Mouse (Mus musculus) monocyte, adult 5-6 weeks (primary cell): ENCODE measurements around the gene Ift43. TPM values are rescaled to one million over a fixed set of nuclear protein-coding genes. Genes with fewer than 3 reads are reported as not detected.

Source experiments
- ATAC-seq: fragments of 153-309, 156-312 bp; replicated peaks from 2 replicates; pipeline ENCODE4 v1.8.0; 2017; ENCODE audit warnings: mild to moderate bottlenecking; ENCODE audit not compliant: low TSS enrichment, insufficient number of reproducible peaks, severe bottlenecking, poor library complexity, low FRiP score
- total RNA-seq: library from RNA; stranded (forward); fragments of 200-1000, 200-491, 200-594 nt; gene quantifications from 3 replicates; pipeline ENCODE4 v1.2.3, GENCODE M21; 2017

Gene Ift43
- total RNA-seq, 1 experiment from 2014 or later = not detected

DNA sequence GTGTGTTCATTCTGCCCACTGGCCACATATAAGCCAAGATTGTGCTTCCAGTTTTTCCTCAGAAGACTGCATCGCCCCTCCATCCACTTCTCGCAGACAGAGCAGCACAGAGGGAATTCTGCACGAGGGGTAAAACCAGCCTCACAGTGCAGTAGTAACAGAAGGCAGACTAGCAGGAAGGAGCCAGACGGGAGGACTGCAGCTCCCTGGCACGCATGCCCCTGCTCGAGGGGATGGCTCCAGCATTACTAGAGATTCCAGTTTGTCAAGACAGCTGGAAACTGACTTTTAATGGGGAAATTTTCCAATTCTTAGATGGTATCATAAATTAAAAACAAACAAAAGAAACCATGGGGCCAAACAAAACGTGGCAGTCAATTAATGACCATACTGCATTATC lies 25.3 kb downstream of the Ift43 start:
- ATAC-seq = no peak

- ATAC-seq = no peak
Measured at GRCm38 (mm10) chr12:86109531-86109930, 27.2 kb downstream of the Ift43 start.

- no peak for ATAC-seq
Measured at GRCm38 (mm10) chr12:86110637-86111036, 28.3 kb downstream of the Ift43 start.

DNA sequence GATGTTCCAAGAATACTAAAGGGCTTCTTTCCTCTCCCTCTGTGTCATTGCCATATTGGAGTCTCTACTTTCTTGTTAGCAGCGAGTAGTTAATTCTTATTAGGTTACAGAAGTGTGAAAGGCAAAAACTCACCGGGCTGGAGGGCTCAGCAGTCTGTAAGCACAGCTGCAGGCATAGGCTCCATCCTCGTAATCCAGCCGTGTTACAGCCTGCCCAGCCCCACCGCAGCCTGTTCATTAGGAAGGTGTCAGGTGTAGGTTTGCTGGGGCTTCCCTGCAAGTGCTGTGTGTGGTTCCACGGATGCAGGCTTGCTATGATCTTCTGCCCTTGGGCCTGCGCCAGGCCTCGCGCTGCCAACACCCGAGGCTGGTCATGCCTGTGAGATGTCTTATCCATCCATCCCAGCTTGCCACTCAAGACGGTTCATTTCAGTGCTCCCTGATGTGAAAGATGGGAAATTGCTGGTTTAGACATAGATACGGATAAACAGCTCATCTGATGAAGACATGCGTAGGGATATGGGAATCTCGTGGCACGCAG lies 34.0 kb downstream of the Ift43 start:
- no peak for ATAC-seq

DNA sequence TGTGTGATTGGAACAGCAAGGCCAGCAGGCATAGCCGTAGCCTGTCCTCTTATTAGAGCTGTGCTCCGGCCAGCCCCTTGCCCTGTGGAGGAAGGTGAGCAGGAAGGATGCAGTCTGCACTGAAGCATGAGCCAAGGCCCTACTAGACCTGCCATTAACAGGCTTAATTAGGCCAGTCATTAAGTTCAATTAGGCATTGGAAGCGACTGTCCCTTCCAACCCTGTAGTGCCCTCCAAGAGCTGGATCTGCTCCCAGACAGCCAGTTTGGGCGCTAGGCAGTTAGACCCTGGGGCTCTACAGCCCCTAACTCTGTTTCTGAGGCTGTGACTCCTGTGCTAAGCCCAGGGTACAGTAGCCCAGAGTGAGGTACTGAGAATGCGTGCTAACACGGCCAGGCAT lies 41.7 kb downstream of the Ift43 start:
- ATAC-seq = no peak

DNA sequence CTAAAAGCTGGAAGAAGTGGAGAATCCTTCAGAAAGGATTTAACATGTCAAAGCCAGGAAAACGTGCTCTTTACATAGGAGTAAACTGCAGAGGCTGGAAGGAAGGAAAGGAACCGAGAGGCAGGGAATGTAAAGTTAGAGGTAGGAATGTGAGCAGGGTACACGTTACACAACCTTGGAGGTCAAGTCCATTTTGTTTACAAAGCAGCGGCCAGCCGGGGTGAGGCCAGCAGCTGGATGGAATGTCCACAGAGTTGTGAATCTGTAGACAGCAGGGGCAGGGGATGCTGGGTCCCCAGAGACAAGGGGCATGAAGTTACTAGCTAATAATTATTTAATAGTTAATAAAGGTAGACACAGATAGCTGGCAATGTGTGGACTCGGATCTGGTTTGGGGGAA lies 45.8 kb downstream of the Ift43 start:
- no peak for ATAC-seq

GRCm38 (mm10) chr12:86129005-86129404 lies 46.7 kb downstream of the Ift43 start:
- no peak for ATAC-seq

GRCm38 (mm10) chr12:86129696-86130095 lies 47.4 kb downstream of the Ift43 start:
- ATAC-seq = no peak

DNA sequence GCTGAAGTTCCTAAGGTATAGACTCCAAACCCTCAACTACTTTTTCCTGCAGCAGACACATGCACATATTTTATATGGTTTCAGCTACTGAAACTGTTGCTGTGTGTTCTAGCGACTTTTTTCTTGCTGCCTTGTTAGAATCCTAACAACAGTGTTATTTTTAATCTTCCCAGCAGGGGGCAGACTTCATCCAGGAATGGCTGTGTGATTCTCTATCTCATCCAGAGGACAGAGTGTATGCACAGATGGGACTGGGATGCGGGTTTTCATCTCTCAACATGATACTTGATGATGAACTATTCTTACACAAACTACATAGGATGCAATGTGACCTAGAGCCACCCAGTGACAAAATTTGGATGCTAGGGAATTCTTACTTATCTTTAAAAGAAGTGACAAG lies 50.5 kb downstream of the Ift43 start:
- ATAC-seq = 0 out of 2 replicates have a peak, but pooled peaks have one; percentile 75

- no peak for ATAC-seq
Measured at GRCm38 (mm10) chr12:86135691-86136090, 53.4 kb downstream of the Ift43 start.

DNA sequence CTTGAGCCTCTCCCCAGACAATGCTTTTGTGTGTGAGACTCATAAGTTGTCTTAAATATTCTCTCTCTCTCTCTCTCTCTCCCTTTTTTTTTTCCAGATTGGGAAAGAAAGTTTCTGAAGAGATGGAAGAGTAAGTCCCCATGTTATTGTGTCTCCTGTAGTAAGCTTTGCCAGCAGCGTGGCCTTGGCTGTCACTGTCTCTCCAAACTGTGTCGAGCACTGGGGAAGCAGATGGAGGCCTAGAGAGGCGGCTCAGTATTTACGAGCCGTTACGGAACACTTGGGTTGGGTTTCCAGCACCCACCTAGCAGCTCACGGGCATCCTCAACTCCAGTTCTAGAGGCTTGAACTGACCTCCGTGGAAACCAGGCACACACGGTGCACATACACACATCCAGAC lies 56.4 kb downstream of the Ift43 start:
- no peak for ATAC-seq

DNA sequence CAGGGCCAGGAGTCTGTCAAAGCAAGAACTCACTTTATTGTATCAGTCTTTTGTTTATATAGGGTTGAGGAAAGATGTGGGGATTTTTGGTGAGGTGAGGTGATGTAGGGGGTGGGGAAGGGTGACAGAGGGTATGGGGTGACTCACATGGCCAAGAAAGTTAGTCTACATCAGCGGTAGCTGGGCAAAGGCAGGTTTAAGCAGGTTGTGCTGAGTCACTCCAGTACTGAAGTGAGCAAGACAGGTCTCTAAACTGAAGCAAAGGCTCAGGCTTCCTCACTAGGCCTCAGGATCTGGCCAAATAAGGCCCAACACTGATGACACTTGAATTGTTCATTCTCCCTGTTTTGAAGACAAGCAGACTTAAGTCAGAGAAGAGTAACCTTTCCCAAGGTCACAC lies 60.0 kb downstream of the Ift43 start:
- ATAC-seq = no peak

- ATAC-seq = 0 out of 2 replicates have a peak, but pooled peaks have one; percentile 14
Measured at GRCm38 (mm10) chr12:86146246-86146645, 63.9 kb downstream of the Ift43 start.

DNA sequence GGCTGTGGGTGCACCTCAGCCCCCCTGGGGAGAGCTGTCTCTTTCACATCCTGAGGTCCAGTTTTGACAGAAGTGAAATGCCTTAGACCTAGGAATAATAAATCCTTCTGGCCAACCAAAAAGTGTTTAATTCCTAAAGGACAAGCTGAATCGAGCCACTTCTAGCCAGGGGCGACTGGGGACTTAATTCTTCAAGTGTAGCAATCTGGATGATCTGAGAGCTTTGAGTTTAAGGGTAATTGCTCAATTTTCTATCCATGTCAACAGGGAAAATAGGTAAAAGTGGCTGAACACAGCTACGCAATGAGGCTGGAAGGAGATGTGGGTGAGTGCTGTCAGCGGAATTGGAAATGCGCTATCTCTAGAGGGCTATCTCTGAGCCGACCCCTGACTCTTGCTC lies 65.9 kb downstream of the Ift43 start:
- ATAC-seq = no peak

DNA sequence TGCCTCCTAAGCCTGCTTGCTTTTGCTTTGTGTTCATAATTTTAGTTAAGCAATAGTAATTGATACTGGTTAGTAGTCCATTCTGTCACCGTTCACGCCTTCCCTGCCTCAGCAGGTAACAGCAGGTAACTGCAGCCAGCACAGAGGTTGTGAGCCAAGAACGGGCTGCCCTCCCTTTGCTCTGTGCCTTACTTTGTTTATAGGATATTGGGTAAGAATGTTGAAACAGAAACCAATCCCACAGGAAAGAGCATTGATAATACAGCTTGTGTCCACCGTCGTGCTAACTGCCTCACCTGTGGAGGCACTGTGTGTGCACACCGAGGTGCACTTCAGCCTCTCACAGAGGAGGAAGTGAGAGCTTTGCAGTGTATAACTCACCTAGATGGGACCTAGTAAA lies 66.7 kb downstream of the Ift43 start:
- ATAC-seq = no peak

GRCm38 (mm10) chr12:86151941-86152340 lies 69.6 kb downstream of the Ift43 start:
- no peak for ATAC-seq

DNA sequence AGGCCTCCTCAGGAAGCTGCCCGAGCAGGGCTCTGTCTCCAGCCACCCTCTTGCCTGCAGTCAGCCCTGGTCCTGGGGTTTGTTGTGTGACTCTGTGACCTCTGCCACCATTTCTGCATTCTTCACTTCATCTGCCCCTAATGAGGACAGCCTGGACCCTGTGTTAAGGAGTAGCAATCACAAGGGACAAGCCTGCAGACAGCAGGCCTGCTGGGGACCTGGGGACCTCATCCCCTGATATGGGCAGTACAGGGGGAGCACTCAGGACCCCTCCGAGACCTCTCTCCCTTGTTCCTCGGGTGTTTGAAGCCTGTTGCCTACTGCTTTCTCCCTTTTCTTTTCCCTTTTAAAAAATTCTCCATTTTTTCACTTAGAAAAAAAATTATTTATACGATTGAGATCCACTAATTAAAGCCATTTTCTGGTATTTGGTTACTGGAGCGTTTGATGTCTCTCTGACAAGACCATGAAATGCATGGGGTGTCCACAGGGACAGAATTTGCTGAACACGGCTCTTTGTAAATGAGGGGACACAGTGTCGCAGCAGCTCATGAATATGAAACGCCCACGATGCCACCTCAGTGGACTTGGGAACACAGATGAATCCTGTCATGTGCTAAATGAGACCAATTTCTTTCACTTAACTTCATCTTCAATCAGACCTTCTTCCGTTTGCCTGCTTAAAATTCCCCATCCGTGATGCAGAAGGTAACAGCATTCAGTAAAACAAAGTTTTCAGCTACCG lies 71.0 kb downstream of the Ift43 start:
- no peak for ATAC-seq

DNA sequence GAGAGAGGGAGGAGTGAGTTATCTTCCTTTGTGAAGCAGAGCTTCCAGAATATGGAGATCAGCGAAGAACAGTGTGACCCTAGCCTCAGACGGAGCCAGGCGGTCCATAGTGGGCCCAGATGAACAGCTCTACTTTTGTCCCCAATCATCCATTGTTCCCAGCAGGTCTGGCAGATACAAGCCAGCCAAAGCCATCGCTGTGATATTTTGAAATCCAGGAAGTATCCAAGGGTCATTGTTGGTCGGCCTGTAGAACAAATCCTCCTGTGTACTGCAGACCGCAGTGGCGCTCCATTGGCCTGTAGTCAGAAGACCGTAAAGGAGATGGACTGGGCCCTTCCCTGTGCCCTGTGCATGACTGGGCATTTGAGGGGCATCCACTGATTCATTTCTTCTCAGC lies 72.8 kb downstream of the Ift43 start:
- no peak for ATAC-seq

DNA sequence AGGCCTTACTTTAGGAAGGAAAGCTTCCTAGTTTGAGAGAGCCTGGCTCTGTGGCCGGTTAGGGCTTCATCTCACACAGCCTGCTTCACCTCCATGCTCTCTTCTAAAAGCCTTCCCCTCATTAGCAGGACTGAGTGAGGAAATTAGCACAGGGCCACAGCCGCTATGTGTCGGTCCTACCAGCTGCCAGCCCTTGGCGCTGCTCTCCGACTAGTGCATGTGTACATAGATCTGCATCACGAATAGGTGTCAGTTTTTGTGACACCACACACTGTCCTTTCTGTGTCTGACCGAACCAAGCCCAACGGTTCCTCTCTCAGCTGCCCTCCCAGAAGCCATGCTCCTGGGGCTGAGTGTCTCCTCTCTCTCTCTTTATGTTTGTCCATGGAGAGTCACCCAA lies 74.8 kb downstream of the Ift43 start:
- ATAC-seq = no peak

GRCm38 (mm10) chr12:86157894-86158444 lies 75.6 kb downstream of the Ift43 start:
- no peak for ATAC-seq
